Mouse (Mus musculus): ENCODE data around the gene Nup107.

Gene Nup107

GRCm38 (mm10) chr10:117792141-117793091 is at the start of gene Nup107:
TSS of gene Nup107 (minus strand) at chr10:117792705.
- in situ Hi-C loops (cut with MboI) = no loop called here

GRCm38 (mm10) chr10:117841765-117842164 is 49.3 kb upstream of the Nup107 start:
- in situ Hi-C loops (cut with MboI) = no loop called here

- in situ Hi-C loops (cut with MboI) = no loop called here
Observed at GRCm38 (mm10) chr10:117840431-117840995, 48.0 kb upstream of the Nup107 start.

- in situ Hi-C loops (cut with MboI) = loop anchor here (10.0 kb wide), 1 partner anchor 265 kb away; no protein-coding TSS in a partner anchor
Observed at GRCm38 (mm10) chr10:117839737-117840136, 47.2 kb upstream of the Nup107 start.

GRCm38 (mm10) chr10:117838924-117839323 is 46.4 kb upstream of the Nup107 start:
- in situ Hi-C loops (cut with MboI) = loop anchor here (10.0 kb wide), 1 partner anchor 266 kb away; no protein-coding TSS in a partner anchor

- in situ Hi-C loops (cut with MboI) = loop anchor here (10.0 kb wide), 1 partner anchor 268 kb away; no protein-coding TSS in a partner anchor
Observed at GRCm38 (mm10) chr10:117836354-117836753, 43.8 kb upstream of the Nup107 start.

GRCm38 (mm10) chr10:117835453-117835852 is 42.9 kb upstream of the Nup107 start:
- in situ Hi-C loops (cut with MboI) = loop anchor here (10.0 kb wide), 1 partner anchor 269 kb away; no protein-coding TSS in a partner anchor

GRCm38 (mm10) chr10:117830797-117831196 is 38.3 kb upstream of the Nup107 start:
- in situ Hi-C loops (cut with MboI) = loop anchor here (10.0 kb wide), 1 partner anchor 274 kb away; no protein-coding TSS in a partner anchor

- in situ Hi-C loops (cut with MboI) = loop anchor here (10.0 kb wide), 1 partner anchor 275 kb away; no protein-coding TSS in a partner anchor
Observed at GRCm38 (mm10) chr10:117829472-117830155, 37.1 kb upstream of the Nup107 start.

GRCm38 (mm10) chr10:117829022-117829421 is 36.5 kb upstream of the Nup107 start:
- in situ Hi-C loops (cut with MboI) = no loop called here

- in situ Hi-C loops (cut with MboI) = no loop called here
Observed at GRCm38 (mm10) chr10:117828536-117828935, 36.0 kb upstream of the Nup107 start.

GRCm38 (mm10) chr10:117824647-117825046 is 32.1 kb upstream of the Nup107 start:
- in situ Hi-C loops (cut with MboI) = no loop called here

GRCm38 (mm10) chr10:117824139-117824538 is 31.6 kb upstream of the Nup107 start:
- in situ Hi-C loops (cut with MboI) = no loop called here

GRCm38 (mm10) chr10:117823321-117823720 is 30.8 kb upstream of the Nup107 start:
- in situ Hi-C loops (cut with MboI) = no loop called here

GRCm38 (mm10) chr10:117818600-117818999 is 26.1 kb upstream of the Nup107 start:
- in situ Hi-C loops (cut with MboI) = no loop called here

- in situ Hi-C loops (cut with MboI) = no loop called here
Observed at GRCm38 (mm10) chr10:117816721-117817120, 24.2 kb upstream of the Nup107 start.

GRCm38 (mm10) chr10:117812501-117812900 is 20.0 kb upstream of the Nup107 start:
- in situ Hi-C loops (cut with MboI) = no loop called here

GRCm38 (mm10) chr10:117811555-117811954 is 19.1 kb upstream of the Nup107 start:
- in situ Hi-C loops (cut with MboI) = no loop called here

- in situ Hi-C loops (cut with MboI) = no loop called here
Observed at GRCm38 (mm10) chr10:117810506-117810905, 18.0 kb upstream of the Nup107 start.

- in situ Hi-C loops (cut with MboI) = no loop called here
Observed at GRCm38 (mm10) chr10:117808068-117808467, 15.6 kb upstream of the Nup107 start.

- in situ Hi-C loops (cut with MboI) = no loop called here
Observed at GRCm38 (mm10) chr10:117805919-117806318, 13.4 kb upstream of the Nup107 start.
